Mouse (Mus musculus) forebrain, embryonic 11.5 days (tissue): ENCODE results near the gene Pitpnm2. TPM values are rescaled to one million over a fixed set of nuclear protein-coding genes. Genes with fewer than 3 reads are reported as not detected.

ENCODE experiments used
- ATAC-seq: fragments of 200-750 bp; cut with Nextera tagmentation; replicated peaks from 2 replicates; pipeline ENCODE4 v1.8.0; 2017; ENCODE audit warnings: moderate TSS enrichment; ENCODE audit not compliant: low FRiP score
- DNase-seq: peaks from one replicate; pipeline ENCODE4 v3.0.0-alpha.2; 2017; ENCODE audit warnings: low spot score
- H3K27ac ChIP-seq: fragments of 300-500 bp; sonication (generic); 2 replicates; pipeline ENCODE4 v1.5.1; 2014; ENCODE audit warnings: low read depth, low read length
- H3K27me3 ChIP-seq: fragments of 300-500 bp; sonication (generic); 2 replicates; pipeline ENCODE4 v1.6.1; 2014; ENCODE audit warnings: mild to moderate bottlenecking, low read length, mixed read lengths; ENCODE audit not compliant: control insufficient read depth, insufficient read depth
- H3K36me3 ChIP-seq: fragments of 300-500 bp; sonication (generic); 2 replicates; pipeline ENCODE4 v1.6.1; 2014; ENCODE audit warnings: mild to moderate bottlenecking, low read length, moderate library complexity, mixed read lengths; ENCODE audit not compliant: control insufficient read depth, insufficient read depth
- H3K4me1 ChIP-seq: fragments of 300-500 bp; sonication (generic); replicated peaks from 2 replicates; pipeline ENCODE4 v1.6.1; 2014; ENCODE audit warnings: low read length, mixed read lengths; ENCODE audit not compliant: control insufficient read depth, insufficient read depth
- H3K4me2 ChIP-seq: fragments of 300-500 bp; sonication (generic); 2 replicates; pipeline ENCODE4 v1.6.1; 2014; ENCODE audit warnings: low read depth, mild to moderate bottlenecking, low read length, moderate library complexity, mixed read lengths; ENCODE audit not compliant: severe bottlenecking
- H3K4me3 ChIP-seq: fragments of 300-500 bp; sonication (generic); 2 replicates; pipeline ENCODE4 v1.5.1; 2014; ENCODE audit warnings: low read depth, low read length
- H3K9ac ChIP-seq: fragments of 300-500 bp; sonication (generic); 2 replicates; pipeline ENCODE4 v1.6.1; 2014; ENCODE audit warnings: low read length
- H3K9me3 ChIP-seq: fragments of 300-500 bp; sonication (generic); 2 replicates; pipeline ENCODE4 v1.6.1; 2016; ENCODE audit warnings: low read length, mixed read lengths; ENCODE audit not compliant: control insufficient read depth
- WGBS: fragments of 180-500 bp; shearing (Covaris S2); extraction: QIAGEN DNeasy Blood & Tissue Kit; methylation state at CpG from one replicate; pipeline ENCODE4 v1.1.7; 2014; 5-methylcytosine and 5-hydroxymethylcytosine counted together
- polyA plus RNA-seq: library from polyadenylated mRNA; unstranded; fragments of >200 nt; fragmentation: Nextera tagmentation; extraction: Ambion mirVana; gene quantifications from 2 replicates; pipeline ENCODE4 v1.2.1, GENCODE M21; 2014

Pitpnm2 gene
- polyA plus RNA-seq, 1 experiment from 2014 or later: 6.8 TPM

GRCm38 (mm10) chr5:124093852-124094604 is 155.5 kb downstream of the Pitpnm2 start:
- DNase-seq: no peak
- Histone ChIP-seq H3K4me1 (no peaks in the 10 kb centered on the region; the same call in 1 of the 2 replicates), H3K4me2 (no peak overlapping the region), H3K4me3 (no peak overlapping the region), H3K27me3 (peaks cover 3% of the 10 kb centered on the region), H3K36me3 (no peaks in the 10 kb centered on the region), H3K9ac (no peak overlapping the region), H3K27ac (no peak overlapping the region), H3K9me3 (no peaks in the 10 kb centered on the region)
- ATAC-seq: no peak
- 84% methylated on average over 12 of the region's 12 CpGs for WGBS

DNA sequence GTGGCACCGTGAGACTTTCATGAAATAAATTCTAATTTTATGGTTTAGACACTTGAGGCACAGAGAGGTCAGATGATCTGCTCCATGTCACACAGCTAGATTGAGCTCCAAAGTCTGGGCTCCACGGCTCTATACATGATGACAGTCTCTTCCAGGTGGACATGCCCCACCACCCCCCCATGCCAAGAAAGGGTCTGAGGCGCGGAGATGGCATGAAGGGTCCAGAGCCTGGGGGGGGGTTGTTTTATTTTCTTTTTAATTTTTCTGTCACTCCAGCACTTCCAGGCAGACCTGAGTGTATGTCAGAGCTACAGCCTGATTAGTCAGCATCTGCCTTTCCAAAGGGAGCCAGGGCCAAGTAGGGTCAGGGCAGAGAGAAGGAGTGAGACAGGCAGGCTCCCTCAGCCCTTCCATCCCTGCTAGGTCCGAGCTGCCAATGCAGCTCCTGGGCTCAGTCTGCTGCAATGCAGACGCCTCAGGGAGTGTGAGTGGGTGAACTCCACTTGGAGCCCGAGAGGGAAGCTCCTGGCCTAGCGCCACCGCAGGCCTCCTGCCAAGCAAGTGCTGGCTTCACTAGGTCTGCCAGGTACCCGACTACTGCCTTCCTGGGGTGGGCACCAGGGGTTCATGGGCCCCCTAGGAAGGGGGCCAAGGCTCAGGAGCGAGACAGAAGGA is 156.3 kb downstream of the Pitpnm2 start:
- 75% methylated on average over 11 of the region's 11 CpGs for WGBS
- Histone ChIP-seq H3K36me3 (no peaks in the 10 kb centered on the region), H3K9me3 (no peaks in the 10 kb centered on the region), H3K4me2 (no peak overlapping the region), H3K27me3 (peaks cover 3% of the 10 kb centered on the region), H3K27ac (no peak overlapping the region), H3K4me1 (no peaks in the 10 kb centered on the region; the same call in 1 of the 2 replicates), H3K4me3 (no peak overlapping the region), H3K9ac (no peak overlapping the region)
- ATAC-seq (no peak), DNase-seq (no peak)

- Histone ChIP-seq H3K4me1 (no peaks in the 10 kb centered on the region; the same call in 1 of the 2 replicates), H3K9me3 (no peaks in the 10 kb centered on the region), H3K36me3 (no peaks in the 10 kb centered on the region), H3K27ac (no peak overlapping the region), H3K4me3 (no peak overlapping the region), H3K27me3 (peaks cover 3% of the 10 kb centered on the region), H3K9ac (no peak overlapping the region), H3K4me2 (no peak overlapping the region)
- DNase-seq (no peak), ATAC-seq (no peak)
- WGBS: 67% methylated on average over 9 of the region's 9 CpGs
These were observed 157.6 kb downstream of the Pitpnm2 start for GRCm38 (mm10) chr5:124091951-124092406.

- Histone ChIP-seq H3K4me3 (no peak overlapping the region), H3K9ac (no peak overlapping the region), H3K27ac (no peak overlapping the region), H3K27me3 (peaks cover 3% of the 10 kb centered on the region), H3K4me2 (no peak overlapping the region), H3K36me3 (no peaks in the 10 kb centered on the region), H3K4me1 (no peaks in the 10 kb centered on the region; the same call in 1 of the 2 replicates), H3K9me3 (no peaks in the 10 kb centered on the region)
- ATAC-seq: no peak
- no peak for DNase-seq
- 90% methylated on average over 23 of the region's 23 CpGs for WGBS
These were observed 159.7 kb downstream of the Pitpnm2 start for GRCm38 (mm10) chr5:124089868-124090267.

DNA sequence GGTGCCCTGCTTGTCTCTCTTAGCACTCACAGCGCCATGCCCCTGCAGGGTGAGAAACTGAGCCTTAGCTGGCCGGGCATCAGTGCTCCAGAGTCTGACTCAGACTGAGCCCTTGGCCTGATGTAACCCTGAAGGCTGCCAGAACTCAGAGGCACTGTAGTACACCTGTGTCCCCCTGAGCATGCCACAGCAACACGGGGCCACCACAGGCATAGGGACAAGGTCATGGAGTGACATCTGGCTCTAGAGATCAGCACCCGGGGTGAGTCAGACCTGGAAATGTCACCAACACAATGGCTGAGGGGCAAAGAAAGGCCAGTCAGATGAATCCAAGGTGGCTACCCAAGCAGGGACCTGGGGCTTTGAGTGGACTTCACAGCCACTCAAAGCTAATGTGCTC is 162.7 kb downstream of the Pitpnm2 start:
- DNase-seq (no peak), ATAC-seq (no peak)
- Histone ChIP-seq H3K36me3 (no peaks in the 10 kb centered on the region), H3K4me2 (no peak overlapping the region), H3K4me3 (no peak overlapping the region), H3K9ac (no peak overlapping the region), H3K27ac (no peak overlapping the region), H3K9me3 (no peaks in the 10 kb centered on the region), H3K4me1 (no peaks in the 10 kb centered on the region), H3K27me3 (no peaks in the 10 kb centered on the region)
- 85% methylated on average over 4 of the region's 4 CpGs for WGBS

- H3K9ac ChIP-seq: peak overlapping the region; percentile 12; the same call in 1 of the 2 replicates
These were observed 164.0 kb downstream of the Pitpnm2 start for GRCm38 (mm10) chr5:124085513-124085912.

GRCm38 (mm10) chr5:124084588-124085173 is 164.9 kb downstream of the Pitpnm2 start:
- peak; percentile 55; the same call in 1 of the 2 replicates for ATAC-seq
- WGBS: 39% methylated on average over 11 of the region's 11 CpGs

More at GRCm38 (mm10) chr5:124085513-124085912, 164.0 kb downstream of the Pitpnm2 start:
- Histone ChIP-seq H3K27ac (no peak overlapping the region), H3K4me3 (no peak overlapping the region), H3K36me3 (no peaks in the 10 kb centered on the region), H3K27me3 (no peaks in the 10 kb centered on the region), H3K9me3 (no peaks in the 10 kb centered on the region), H3K4me2 (no peak overlapping the region), H3K4me1 (no peaks in the 10 kb centered on the region)
- no peak for ATAC-seq
- DNase-seq: no peak
- 78% methylated on average over 3 of the region's 3 CpGs for WGBS

DNA sequence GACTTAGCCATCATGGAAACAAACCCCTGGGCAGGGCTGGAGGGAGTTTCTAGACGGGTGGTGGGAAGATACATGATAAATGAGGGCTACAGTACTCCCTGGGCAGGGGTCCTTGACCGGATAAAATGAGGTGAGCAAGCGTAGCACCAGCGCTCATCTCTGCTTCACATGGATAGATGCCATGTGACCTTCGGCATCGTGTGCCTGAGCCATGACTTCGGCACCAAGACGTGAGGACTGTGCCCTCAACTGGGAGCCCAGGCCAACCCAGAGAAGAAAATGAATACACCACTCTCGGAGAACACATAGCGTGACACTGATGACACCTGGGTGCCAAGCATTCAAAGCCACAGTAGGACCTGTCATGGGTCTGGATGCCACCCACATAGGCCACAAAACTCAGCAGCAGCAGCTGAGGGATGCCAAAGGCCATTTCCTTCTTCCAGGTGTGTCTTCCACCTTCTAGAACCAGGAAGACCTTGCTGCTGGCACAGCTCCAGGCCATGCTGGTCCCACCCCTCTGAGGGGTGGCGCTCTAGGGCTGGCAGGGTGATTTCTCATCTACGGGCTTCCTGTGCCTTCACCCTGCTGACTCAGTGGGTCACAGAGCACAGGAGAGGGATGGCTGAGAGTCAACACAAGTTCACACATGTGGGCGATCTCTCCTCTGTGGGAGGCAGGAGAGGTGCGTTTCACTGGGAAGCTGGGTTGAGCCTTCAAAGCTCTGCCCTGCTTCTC is 165.5 kb downstream of the Pitpnm2 start:
- Histone ChIP-seq H3K27me3 (no peaks in the 10 kb centered on the region), H3K4me2 (no peak overlapping the region), H3K27ac (no peak overlapping the region), H3K4me1 (no peaks in the 10 kb centered on the region), H3K9ac (no peak overlapping the region), H3K36me3 (no peaks in the 10 kb centered on the region), H3K9me3 (no peaks in the 10 kb centered on the region), H3K4me3 (no peak overlapping the region)
- ATAC-seq (no peak), DNase-seq (no peak)
- 88% methylated on average over 14 of the region's 14 CpGs for WGBS

More at GRCm38 (mm10) chr5:124084588-124085173, 164.9 kb downstream of the Pitpnm2 start:
- Histone ChIP-seq H3K4me3 (no peak overlapping the region), H3K4me1 (no peaks in the 10 kb centered on the region), H3K27ac (no peak overlapping the region), H3K27me3 (no peaks in the 10 kb centered on the region), H3K9me3 (no peaks in the 10 kb centered on the region), H3K36me3 (no peaks in the 10 kb centered on the region), H3K4me2 (no peak overlapping the region), H3K9ac (no peak overlapping the region)
- DNase-seq: peak; percentile 91
